ENCODE assay signal across 12 mouse cellular contexts in the genomic region with DNA sequence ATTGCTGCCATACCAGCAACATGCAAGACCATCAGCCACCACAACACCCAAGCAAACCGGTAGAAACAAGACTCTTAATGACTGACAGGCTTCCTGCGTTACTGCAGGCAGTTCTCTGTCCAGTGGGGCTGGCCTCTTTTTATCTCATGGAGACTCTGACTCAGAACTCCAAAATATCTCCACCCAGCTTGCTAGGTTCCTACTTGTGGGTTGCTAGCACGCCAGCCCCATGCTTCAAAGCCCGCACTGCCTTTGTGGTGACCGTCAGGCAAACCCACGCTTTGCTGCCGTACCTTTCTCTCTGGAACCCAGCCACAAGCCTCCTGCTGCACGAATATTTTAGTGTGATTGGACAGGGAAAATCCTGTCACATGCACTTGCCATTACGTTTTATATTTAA.
DNase-seq lines count a peak whose midpoint lies in the region; ATAC-seq and TF ChIP-seq lines count a peak whose summit lies in the region.
"Had no signal": no experiment of that assay in that cellular context is flagged by ENCODE, and none has a peak within 500 bp of the region (broad histone marks: within the 10 kb centered on the region; RNA-seq: fewer than 3 reads in every experiment).

No protein-coding gene starts in this region.

- peaks cover 2% of the 10 kb centered on the region in 2 experiments; a peak in 2 of 4 replicates for H3K27me3 ChIP-seq in MEL (ENCODE audit: control insufficient read depth in 1 of 2, insufficient read depth in 2 of 2, low read length in 2 of 2)
- H3K27me3 ChIP-seq in heart, embryonic 13.5 days (replicated peaks) = no peaks in the 10 kb centered on the region; the same call in 1 of the 2 replicates
- H3K27me3 ChIP-seq: forebrain, embryonic 13.5 days had no signal

- no peak for TF ChIP-seq CTCF in MEL (IDR thresholded peaks at IDR 0.05 in 2 of 3, conservative IDR thresholded peaks at IDR 0.05 in 1 of 3; ENCODE audit: control insufficient read depth in 1 of 3, insufficient read depth in 1 of 3, low read depth in 2 of 3, low read length in 3 of 3, poor library complexity in 1 of 3, severe bottlenecking in 1 of 3)

- H3K36me3 ChIP-seq in MEL (ENCODE audit: control insufficient read depth in 1 of 2, insufficient read depth in 2 of 2, low read length in 2 of 2) = peaks cover 0 to 9% of the 10 kb centered on the region in 2 experiments; a peak in 2 of 4 replicates
- no peaks in the 10 kb centered on the region for H3K36me3 ChIP-seq in heart, embryonic 13.5 days

- no peak for TF ChIP-seq POLR2A in MEL (IDR thresholded peaks at IDR 0.05; ENCODE audit: control insufficient read depth in 1 of 2, insufficient read depth in 1 of 2, low read depth in 1 of 2, low read length in 2 of 2, poor library complexity in 1 of 2)

- ATAC-seq in heart, embryonic 13.5 days (ENCODE audit: extremely low read depth, insufficient number of reproducible peaks, low FRiP score, low TSS enrichment) = no peak; the same call in 1 of the 2 replicates
- ATAC-seq: forebrain, embryonic 13.5 days had no signal

- TF ChIP-seq RAD21 in MEL (IDR thresholded peaks at IDR 0.05; ENCODE audit: low read depth, low read length) = no peak

- intact Hi-C loops in heart, postnatal 25 days (cut with DNase I) = no loop called here
- intact Hi-C loops in left cerebral cortex, postnatal 36 days (cut with DNase I) = loop anchor here (5.0 kb wide), 2 partner anchors 478 to 1343 kb away; no protein-coding TSS in a partner anchor

- H3K4me1 ChIP-seq in MEL (ENCODE audit: control insufficient read depth in 1 of 2, insufficient read depth in 2 of 2, low read length in 2 of 2) = peaks cover 2 to 9% of the 10 kb centered on the region in 2 experiments; a peak in 3 of 4 replicates
- H3K4me1 ChIP-seq in heart, embryonic 13.5 days = peaks cover 20% of the 10 kb centered on the region
- H3K4me1 ChIP-seq: forebrain, embryonic 13.5 days had no signal

- no peak overlapping the region for H3K27ac ChIP-seq in MEL (ENCODE audit: control insufficient read depth, low read depth, low read length)
- H3K27ac ChIP-seq in heart, embryonic 13.5 days (replicated peaks) = peak overlapping the region; percentile 64
- H3K27ac ChIP-seq: forebrain, embryonic 13.5 days had no signal

- peak; percentile 83 for DNase-seq in heart, adult 11 months
- no peak for DNase-seq in heart, postnatal 25 days (ENCODE audit: low spot score)
- DNase-seq in MEL (ENCODE audit: low read depth, low spot score) = peak; percentile 59
- DNase-seq in left cerebral cortex, postnatal 36 days (ENCODE audit: low spot score in 2 of 2) = peak; percentile 21 to 37
- DNase-seq in kidney, postnatal 10 days = no peak
- no peak for DNase-seq in lung, adult 18-20 months
- DNase-seq in layer of hippocampus, adult 9-11 months = no peak
- DNase-seq: cerebellum, adult 18-20 months; kidney, adult 2 months had no signal

- H3K9me3 ChIP-seq in MEL (replicated peaks; ENCODE audit: insufficient read depth, low read length) = no peaks in the 10 kb centered on the region
- no peaks in the 10 kb centered on the region for H3K9me3 ChIP-seq in heart, embryonic 13.5 days
- H3K9me3 ChIP-seq: forebrain, embryonic 13.5 days had no signal

- H3K4me2 ChIP-seq in heart, embryonic 13.5 days = peak overlapping the region; percentile 42
- H3K4me2 ChIP-seq: forebrain, embryonic 13.5 days; liver, embryonic 11.5 days had no signal

- peak; percentile 5 to 33; a peak in 1 of 4 replicates for TF ChIP-seq EP300 in MEL (IDR thresholded peaks at IDR 0.05; ENCODE audit: low read depth in 1 of 2, low read length in 2 of 2)

- no peaks in the 10 kb centered on the region for H3K79me2 ChIP-seq in MEL (ENCODE audit: control insufficient read depth, insufficient read depth, low read length, poor library complexity)

- peak overlapping the region; percentile 9 to 10; a peak in 2 of 4 replicates for H3K4me3 ChIP-seq in MEL (ENCODE audit: control insufficient read depth in 1 of 2, insufficient read depth in 1 of 2, low read depth in 2 of 2, low read length in 2 of 2)
- no peak overlapping the region for H3K4me3 ChIP-seq in heart, embryonic 13.5 days
- H3K4me3 ChIP-seq: forebrain, embryonic 13.5 days had no signal

- WGBS in heart, embryonic 13.5 days = 22% methylated on average over 9 of the region's 9 CpGs

- H3K9ac ChIP-seq in MEL (ENCODE audit: control insufficient read depth, low read depth, low read length, poor library complexity, severe bottlenecking) = no peak overlapping the region
- no peak overlapping the region for H3K9ac ChIP-seq in heart, embryonic 13.5 days
- H3K9ac ChIP-seq: forebrain, embryonic 13.5 days had no signal

TF ChIP-seq in MEL, 35 proteins besides CTCF, POLR2A, EP300 and RAD21:
- TF ChIP-seq GATA1 (IDR thresholded peaks at IDR 0.05; ENCODE audit: low read depth, low read length) (0 out of 2 replicates have a peak, but pooled peaks have one; percentile 12), E2F4 (IDR thresholded peaks at IDR 0.05; ENCODE audit: borderline replicate concordance, low read depth, low read length) (no peak)

Comparison
In these comparisons a context has a peak if more than half of its experiments do, and no peak if none do; other contexts are left out.
1. DNase-seq: peak in heart, adult 11 months (single experiment), MEL (single experiment) and left cerebral cortex, postnatal 36 days (2 of 2); none in heart, postnatal 25 days (single experiment), kidney, postnatal 10 days (single experiment), lung, adult 18-20 months (0 of 2) and layer of hippocampus, adult 9-11 months (single experiment).